Mouse (Mus musculus) hindbrain, embryonic 15.5 days (tissue): ENCODE results near the gene Hist1h4n. TPM values are rescaled to one million over a fixed set of nuclear protein-coding genes. Genes with fewer than 3 reads are reported as not detected.
A peak's percentile ranks its signal among the peaks of the same experiment; 100 is the strongest.
"Not testable (repeated sequence)": the region's sequence is repeated elsewhere in the genome, so short reads cannot be mapped to it uniquely, and the experiment has no call there.

Experiments
- ATAC-seq: fragments of 200-750 bp; cut with Nextera tagmentation; 2 replicates; pipeline ENCODE4 v1.8.0; 2017; ENCODE audit warnings: low read depth, moderate number of reproducible peaks, moderate TSS enrichment; ENCODE audit not compliant: low FRiP score
- H3K27ac ChIP-seq: fragments of 300-500 bp; sonication (generic); replicated peaks from 2 replicates; pipeline ENCODE4 v1.5.1; 2015; ENCODE audit warnings: mild to moderate bottlenecking, inconsistent platforms
- H3K27me3 ChIP-seq: fragments of 300-500 bp; sonication (generic); 2 replicates; pipeline ENCODE4 v1.6.1; 2015; ENCODE audit warnings: control low read depth, inconsistent platforms
- H3K36me3 ChIP-seq: fragments of 300-500 bp; sonication (generic); 2 replicates; pipeline ENCODE4 v1.6.1; 2015; ENCODE audit warnings: control low read depth, inconsistent platforms
- H3K4me1 ChIP-seq: fragments of 300-500 bp; sonication (generic); replicated peaks from 2 replicates; pipeline ENCODE4 v1.6.1; 2015; ENCODE audit warnings: control low read depth, inconsistent platforms
- H3K4me2 ChIP-seq: fragments of 300-500 bp; sonication (generic); 2 replicates; pipeline ENCODE4 v1.6.1; 2015; ENCODE audit warnings: moderate library complexity, mild to moderate bottlenecking, inconsistent platforms
- H3K4me3 ChIP-seq: fragments of 300-500 bp; sonication (generic); 2 replicates; pipeline ENCODE4 v1.5.1; 2015; ENCODE audit warnings: mild to moderate bottlenecking, inconsistent platforms
- H3K9ac ChIP-seq: fragments of 300-500 bp; sonication (generic); 2 replicates; pipeline ENCODE4 v1.6.1; 2015; ENCODE audit warnings: inconsistent platforms
- H3K9me3 ChIP-seq: fragments of 300-500 bp; sonication (generic); 2 replicates; pipeline ENCODE4 v1.6.1; 2016; ENCODE audit warnings: control low read depth, inconsistent platforms
- WGBS: fragments of 180-500 bp; shearing (Covaris S2); methylation state at CpG from one replicate; pipeline ENCODE4 v1.1.7; 2015; 5-methylcytosine and 5-hydroxymethylcytosine counted together
- polyA plus RNA-seq: library from polyadenylated mRNA; unstranded; fragments of >200 nt; fragmentation: Nextera tagmentation; extraction: Ambion mirVana; gene quantifications from 2 replicates; pipeline ENCODE4 v1.2.1, GENCODE M21; 2015

Hist1h4n gene
- polyA plus RNA-seq, 1 experiment from 2014 or later, result 4.9 TPM

DNA sequence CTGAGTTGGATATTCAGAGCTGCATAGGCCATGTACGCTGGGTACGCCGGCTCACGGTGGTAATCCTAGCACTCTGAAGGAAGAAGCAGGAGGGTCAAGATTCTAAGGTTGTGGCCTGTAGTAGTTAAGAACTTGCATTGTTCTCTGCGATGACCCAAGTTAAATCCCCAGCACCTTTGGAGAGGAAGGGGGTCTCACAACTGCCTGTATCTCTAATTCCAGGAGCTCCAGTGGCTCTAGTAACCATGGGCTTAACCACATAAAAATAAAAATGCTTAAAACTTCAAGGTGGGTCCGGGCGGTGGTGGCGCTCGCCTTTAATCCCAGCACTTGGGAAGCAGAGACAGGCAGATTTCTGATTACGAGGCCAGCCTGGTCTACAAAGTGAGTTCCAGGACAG, 1.7 kb downstream of the Hist1h4n start:
- no peaks in the 10 kb centered on the region for H3K4me1 ChIP-seq
- no peaks in the 10 kb centered on the region for H3K27me3 ChIP-seq
- whole genome bisulfite sequencing, result 89% methylated on average over 10 of the region's 10 CpGs
- no peak for ATAC-seq
- H3K9me3 ChIP-seq, result no peaks in the 10 kb centered on the region
- no peak overlapping the region for H3K27ac ChIP-seq
- no peak overlapping the region for H3K4me3 ChIP-seq
- no peak overlapping the region for H3K4me2 ChIP-seq
- H3K9ac ChIP-seq, result no peak overlapping the region
- H3K36me3 ChIP-seq, result no peaks in the 10 kb centered on the region

DNA sequence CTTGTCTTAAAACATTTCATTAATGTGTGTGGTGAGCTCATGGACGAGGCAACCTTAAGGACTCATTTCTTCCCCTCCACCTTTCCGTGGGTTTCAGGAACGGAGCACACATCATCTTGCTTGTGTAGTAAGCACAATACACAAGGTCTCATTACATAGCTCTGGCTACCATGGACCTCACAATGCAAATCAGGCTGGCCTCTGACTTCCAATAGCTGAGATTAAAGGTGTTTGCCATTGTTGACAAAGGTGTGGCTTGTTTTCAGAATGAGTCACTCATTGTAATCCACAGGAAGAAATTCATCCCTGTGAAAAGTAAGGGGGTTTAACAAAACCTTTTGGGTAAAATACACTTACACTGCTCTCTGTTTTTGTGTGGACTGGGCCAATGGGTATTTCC, 3.5 kb downstream of the Hist1h4n start:
- H3K27me3 ChIP-seq, result no peaks in the 10 kb centered on the region
- no peaks in the 10 kb centered on the region for H3K4me1 ChIP-seq
- WGBS, result 87% methylated on average over 3 of the region's 3 CpGs
- H3K4me2 ChIP-seq, result no peak overlapping the region
- H3K27ac ChIP-seq, result no peak overlapping the region
- no peaks in the 10 kb centered on the region for H3K9me3 ChIP-seq
- H3K9ac ChIP-seq, result no peak overlapping the region
- H3K4me3 ChIP-seq, result no peak overlapping the region
- H3K36me3 ChIP-seq, result no peaks in the 10 kb centered on the region
- no peak for ATAC-seq

DNA sequence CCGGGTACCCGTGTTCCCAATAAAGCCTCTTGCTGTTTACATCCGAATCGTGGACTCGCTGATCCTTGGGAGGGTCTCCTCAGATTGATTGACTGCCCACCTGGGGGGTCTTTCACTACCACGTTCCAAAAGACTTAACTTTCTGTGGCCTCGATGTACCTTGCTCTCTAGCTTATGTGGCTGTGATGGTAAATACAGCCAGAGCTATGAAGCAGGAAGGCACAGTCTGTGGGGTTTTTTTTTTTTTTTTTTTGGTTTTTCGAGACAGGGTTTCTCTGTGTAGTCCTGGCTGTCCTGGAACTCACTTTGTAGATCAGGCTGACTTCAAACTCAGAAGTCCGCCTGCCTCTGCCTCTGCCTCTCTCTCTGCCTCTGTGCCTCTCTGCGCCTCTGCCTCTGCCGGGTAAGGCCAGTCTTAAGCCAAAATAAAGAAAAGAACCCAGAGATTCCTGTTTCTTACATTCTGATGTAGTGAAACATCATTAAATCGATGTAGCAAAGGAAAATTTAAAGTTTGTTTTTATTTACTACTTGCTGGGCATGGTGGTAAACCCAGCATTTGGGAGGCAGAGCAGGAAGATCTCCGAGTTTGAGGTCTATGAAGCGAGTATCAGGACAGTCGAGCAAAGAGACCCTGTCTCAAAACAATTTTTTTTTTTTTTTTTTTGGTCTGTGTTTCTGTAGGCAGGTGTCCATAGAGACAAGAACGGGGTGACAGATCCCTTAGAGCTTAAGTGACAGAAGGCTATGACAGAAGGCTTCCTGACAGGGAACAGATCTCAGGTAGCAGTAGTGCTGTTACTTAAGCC, 11.7 kb downstream of the Hist1h4n start:
- H3K27ac ChIP-seq, ATAC-seq, H3K36me3 ChIP-seq, H3K4me3 ChIP-seq, H3K4me2 ChIP-seq, H3K27me3 ChIP-seq, H3K9me3 ChIP-seq, H3K4me1 ChIP-seq, H3K9ac ChIP-seq: not testable (repeated sequence)
- 69% methylated on average over 7 of the region's 16 CpGs for WGBS

DNA sequence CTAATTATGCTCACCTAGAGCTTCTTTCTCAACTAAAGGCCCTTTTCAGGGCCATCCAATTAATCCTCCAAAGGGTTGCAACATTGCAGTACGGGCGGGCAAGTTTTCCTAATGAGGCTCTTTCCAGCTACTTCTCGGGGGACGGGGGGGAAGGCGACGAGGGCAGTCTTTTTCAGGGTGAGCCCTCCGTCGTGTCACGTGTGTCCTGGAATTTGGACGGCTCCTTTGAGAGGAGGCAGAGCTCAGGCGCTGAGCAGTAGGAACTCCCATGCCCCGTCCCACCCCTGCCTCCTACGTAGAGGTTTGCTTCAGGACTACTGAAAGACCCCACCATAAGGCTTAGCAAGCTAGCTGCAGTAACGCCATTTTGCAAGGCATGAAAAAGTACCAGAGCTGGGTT, 19.9 kb downstream of the Hist1h4n start:
- under 1% methylated on average over 14 of the region's 14 CpGs for WGBS

DNA sequence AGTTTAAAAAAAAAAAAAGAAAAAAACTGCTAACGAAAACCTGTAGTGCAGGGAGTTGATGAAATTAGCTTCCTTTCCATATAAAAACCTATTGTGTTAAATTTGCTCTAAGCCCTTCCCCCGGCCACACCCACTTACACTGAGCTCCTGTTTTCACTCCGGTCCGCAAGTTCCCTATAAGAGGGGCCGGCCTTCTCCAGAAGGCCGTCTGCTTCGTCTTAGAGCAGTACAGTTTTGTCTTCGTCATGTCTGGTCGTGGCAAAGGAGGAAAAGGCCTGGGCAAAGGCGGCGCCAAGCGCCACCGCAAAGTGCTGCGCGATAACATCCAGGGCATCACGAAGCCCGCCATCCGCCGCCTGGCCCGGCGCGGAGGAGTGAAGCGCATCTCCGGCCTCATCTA, 20.5 kb downstream of the Hist1h4n start, which contains the start of gene Hist1h4m:
Gene Hist1h4m, plus strand, starts transcription at position 208 of the 400 bp plus-strand sequence.
- ATAC-seq, result peak; percentile 77
- peak within 1 kb of the TSS; percentile 21; the same call in 1 of the 2 replicates for H3K4me3 ChIP-seq
- peak within 1 kb of the TSS; percentile 47 for H3K4me2 ChIP-seq

More for the DNA sequence above, 19.9 kb downstream of the Hist1h4n start:
- H3K27me3 ChIP-seq, H3K27ac ChIP-seq, H3K4me1 ChIP-seq, H3K9ac ChIP-seq, H3K9me3 ChIP-seq, H3K36me3 ChIP-seq: not testable (repeated sequence)
- H3K4me3 ChIP-seq, result peak overlapping the region; percentile 21; the same call in 1 of the 2 replicates
- ATAC-seq, result peak; percentile 37
- peak overlapping the region; percentile 47 for H3K4me2 ChIP-seq

DNA sequence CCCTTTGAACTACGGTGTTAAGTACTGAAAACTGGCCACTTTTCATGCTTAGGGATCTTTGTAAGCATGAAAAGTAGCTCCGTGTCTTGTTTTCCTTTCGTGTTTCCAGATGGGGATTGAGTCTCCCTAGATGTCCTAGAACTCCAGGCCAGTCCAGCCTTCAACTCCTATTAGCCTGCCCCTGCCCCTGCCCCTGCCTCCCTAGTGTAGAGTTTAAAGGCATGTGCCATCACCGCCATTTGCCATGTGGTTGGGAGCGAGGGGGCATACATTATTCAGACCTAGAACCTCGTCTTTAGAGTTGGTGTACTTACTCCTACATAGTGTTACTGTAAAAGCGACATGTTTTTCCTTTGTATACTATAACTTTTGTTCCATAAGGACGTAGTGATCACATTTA, 20.9 kb downstream of the Hist1h4n start:
- not testable (repeated sequence) for H3K27me3 ChIP-seq, H3K9ac ChIP-seq, H3K4me1 ChIP-seq, ATAC-seq, H3K27ac ChIP-seq, H3K4me2 ChIP-seq, H3K36me3 ChIP-seq, H3K4me3 ChIP-seq, H3K9me3 ChIP-seq
- WGBS, result no CpG with 5 or more reads among the region's 8 CpGs

More for the DNA sequence above, 20.5 kb downstream of the Hist1h4n start, which contains the start of gene Hist1h4m:
- not testable (repeated sequence) for H3K9ac ChIP-seq, H3K27ac ChIP-seq, H3K36me3 ChIP-seq, H3K27me3 ChIP-seq, H3K9me3 ChIP-seq, H3K4me1 ChIP-seq
- no CpG with 5 or more reads among the region's 24 CpGs for WGBS

DNA sequence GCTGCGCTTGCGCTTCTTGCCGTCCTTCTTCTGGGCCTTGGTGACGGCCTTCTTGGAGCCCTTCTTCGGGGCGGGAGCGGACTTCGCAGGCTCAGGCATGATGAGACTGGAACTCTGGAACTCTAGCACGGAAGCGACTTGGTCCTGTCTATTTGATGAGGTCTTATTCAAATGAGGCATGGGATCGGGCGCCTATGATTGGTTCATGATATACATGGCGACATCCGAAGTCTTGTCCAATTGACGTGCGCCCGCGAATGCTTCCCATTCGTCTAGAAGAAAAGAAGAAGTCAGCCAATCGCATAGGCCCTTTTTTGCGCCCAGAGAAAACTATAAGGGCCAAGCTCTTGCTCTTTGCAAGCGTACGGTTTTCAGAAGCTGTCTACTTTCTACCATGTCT, 21.9 kb downstream of the Hist1h4n start, which contains the start of the genes Hist1h2bq and Hist1h2ao:
Gene Hist1h2bq, minus strand, starts transcription at position 125 of the 400 bp plus-strand sequence.
Gene Hist1h2ao, plus strand, starts transcription at position 393 of the 400 bp plus-strand sequence.
- H3K9ac ChIP-seq, H3K4me1 ChIP-seq, H3K4me3 ChIP-seq, H3K9me3 ChIP-seq, H3K4me2 ChIP-seq, H3K36me3 ChIP-seq, H3K27ac ChIP-seq, H3K27me3 ChIP-seq: not testable (repeated sequence)
- whole genome bisulfite sequencing, result no CpG with 5 or more reads among the region's 23 CpGs
- ATAC-seq, result peak; percentile 99

DNA sequence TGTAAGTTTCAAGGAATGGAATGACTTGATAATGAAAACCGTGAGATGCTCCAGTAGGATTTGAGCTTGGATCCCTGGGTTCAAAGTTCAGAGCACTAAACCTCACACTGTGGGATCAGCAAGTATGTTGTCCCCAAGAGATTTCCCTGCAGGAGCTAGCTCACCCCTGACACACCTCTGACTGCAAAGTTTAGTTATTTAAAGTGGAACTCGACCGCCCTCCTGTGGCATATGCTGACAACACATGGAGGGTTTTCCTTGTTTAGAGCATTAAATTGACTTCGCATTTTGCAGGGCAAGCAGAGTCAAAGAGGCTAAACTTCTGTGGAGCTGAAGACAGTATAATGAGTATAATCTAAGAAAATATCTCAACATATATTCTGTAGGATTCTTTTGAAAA, 28.9 kb downstream of the Hist1h4n start:
- ATAC-seq, result peak; percentile 73; the same call in 1 of the 2 replicates
- H3K4me2 ChIP-seq, H3K4me1 ChIP-seq, H3K9ac ChIP-seq, H3K27ac ChIP-seq, H3K9me3 ChIP-seq, H3K36me3 ChIP-seq, H3K4me3 ChIP-seq, H3K27me3 ChIP-seq: not testable (repeated sequence)
- no CpG with 5 or more reads among the region's 4 CpGs for WGBS

DNA sequence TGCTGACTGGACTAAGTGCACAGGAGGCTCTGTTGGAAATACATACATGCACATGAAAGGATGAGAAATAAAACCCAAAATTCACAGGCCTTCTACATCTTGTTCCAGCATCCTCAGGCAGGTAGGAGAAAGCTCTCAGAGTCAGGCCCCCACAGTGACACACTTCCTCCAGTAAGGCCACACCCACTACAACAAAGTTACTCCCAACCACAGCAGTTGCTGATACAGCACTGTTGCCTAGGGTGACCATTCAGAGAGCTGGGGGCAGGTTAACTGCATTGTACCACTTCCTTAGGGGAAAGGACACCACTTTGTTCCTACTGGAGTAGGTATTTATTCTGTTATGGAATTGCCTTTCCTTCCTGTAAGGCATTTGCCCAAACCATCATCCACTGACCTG, 34.8 kb downstream of the Hist1h4n start:
- H3K36me3 ChIP-seq, H3K4me3 ChIP-seq, ATAC-seq, H3K27me3 ChIP-seq, H3K9ac ChIP-seq, H3K4me1 ChIP-seq, H3K4me2 ChIP-seq, H3K9me3 ChIP-seq, H3K27ac ChIP-seq: not testable (repeated sequence)

DNA sequence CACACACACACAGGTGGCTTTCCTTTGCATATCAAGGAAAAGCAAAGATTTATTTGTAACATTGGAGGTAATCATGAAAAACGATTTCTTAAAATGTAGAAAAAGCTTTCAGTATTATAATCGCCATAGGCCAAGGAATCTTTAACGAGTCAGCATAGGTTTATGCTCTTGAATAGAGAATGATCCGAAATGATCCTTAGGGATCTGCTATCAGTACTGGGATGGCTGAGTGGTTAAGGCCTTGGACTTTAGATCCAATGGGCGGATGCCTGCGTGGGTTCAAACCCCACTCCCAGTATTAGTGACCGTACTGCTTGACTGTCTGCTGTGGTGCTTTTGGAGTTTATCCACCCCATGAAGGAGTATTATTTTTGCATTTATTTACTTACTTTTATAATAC, 36.4 kb downstream of the Hist1h4n start:
- no peaks in the 10 kb centered on the region for H3K4me1 ChIP-seq
- 94% methylated on average over 7 of the region's 7 CpGs for WGBS

DNA sequence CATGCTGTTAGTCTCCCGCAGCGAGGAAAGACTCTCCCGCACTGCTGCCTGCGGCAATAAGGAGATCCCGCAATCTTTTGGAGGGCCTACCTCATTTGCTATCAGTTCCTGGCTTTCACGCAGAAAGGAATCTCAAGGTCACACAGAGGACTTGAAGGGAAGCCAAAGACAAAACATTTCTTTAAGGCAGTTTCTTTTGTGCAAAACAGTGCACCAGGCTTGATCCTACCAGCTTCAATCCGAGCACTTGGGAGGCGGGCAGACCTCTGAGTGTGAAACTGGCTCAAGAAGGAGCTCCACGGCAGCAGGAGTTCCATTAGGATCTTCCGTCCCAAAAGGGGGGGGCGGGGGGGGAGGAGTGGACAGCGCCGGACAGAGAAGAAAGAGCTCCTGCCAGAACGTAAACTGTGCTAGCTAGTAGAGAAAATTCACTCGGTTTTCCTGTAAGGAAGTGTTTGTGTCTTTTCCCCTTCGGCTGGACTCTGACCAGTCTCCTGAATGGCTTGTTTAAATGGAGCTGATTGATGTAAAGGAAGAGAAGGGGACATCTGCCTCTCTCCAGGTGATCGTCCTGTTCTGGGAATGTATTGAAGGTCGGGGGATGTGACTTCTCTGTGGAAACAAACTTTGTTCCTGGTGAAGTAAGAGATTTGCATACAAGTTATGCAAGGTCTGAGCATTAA, 41.3 kb downstream of the Hist1h4n start:
- Histone ChIP-seq H3K9ac (0 out of 2 replicates have a peak overlapping the region, but pooled peaks have one; percentile 17), H3K9me3 (no peaks in the 10 kb centered on the region), H3K4me2 (peak overlapping the region; percentile 47), H3K4me1 (peaks cover 16% of the 10 kb centered on the region), H3K27ac (no peak overlapping the region), H3K4me3 (peak overlapping the region; percentile 2; the same call in 1 of the 2 replicates), H3K36me3 (no peaks in the 10 kb centered on the region), H3K27me3 (no peaks in the 10 kb centered on the region)
- ATAC-seq, result no peak
- WGBS, result 8% methylated on average over 18 of the region's 18 CpGs

More for the DNA sequence above, 36.4 kb downstream of the Hist1h4n start:
- Histone ChIP-seq H3K9me3 (no peaks in the 10 kb centered on the region), H3K27ac (no peak overlapping the region), H3K9ac (no peak overlapping the region), H3K4me3 (no peak overlapping the region), H3K4me2 (no peak overlapping the region), H3K27me3 (no peaks in the 10 kb centered on the region), H3K36me3 (no peaks in the 10 kb centered on the region)
- no peak for ATAC-seq

DNA sequence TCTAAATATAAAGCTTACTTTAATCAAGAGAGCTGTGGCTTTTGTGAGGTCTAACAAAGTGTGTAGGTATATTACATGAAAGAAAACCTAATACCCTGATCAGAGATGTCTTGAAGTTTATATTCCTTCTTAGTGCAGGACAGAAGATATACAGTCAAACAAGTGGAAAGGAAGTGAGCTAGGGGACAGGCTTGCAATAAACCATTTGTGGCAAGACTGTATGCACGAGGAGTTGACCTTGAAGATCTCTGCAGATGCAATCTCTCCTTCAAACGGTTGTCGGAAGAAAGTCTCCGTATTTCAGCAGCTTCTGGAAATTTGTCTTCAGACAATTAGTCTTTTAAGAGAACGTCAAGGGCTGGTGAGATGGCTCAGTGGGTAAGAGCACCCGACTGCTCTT, 42.1 kb downstream of the Hist1h4n start:
- H3K27me3 ChIP-seq, result no peaks in the 10 kb centered on the region
- no peak for ATAC-seq
- H3K9me3 ChIP-seq, result no peaks in the 10 kb centered on the region
- H3K9ac ChIP-seq, result no peak overlapping the region
- no peaks in the 10 kb centered on the region for H3K36me3 ChIP-seq
- WGBS, result 59% methylated on average over 6 of the region's 6 CpGs
- no peak overlapping the region for H3K4me3 ChIP-seq
- peaks cover 18% of the 10 kb centered on the region for H3K4me1 ChIP-seq
- H3K4me2 ChIP-seq, result no peak overlapping the region
- no peak overlapping the region for H3K27ac ChIP-seq
